Mouse (Mus musculus): ENCODE results near the gene P3h4. TPM values are rescaled to one million over a fixed set of nuclear protein-coding genes. Genes with fewer than 3 reads are reported as not detected.

The P3h4 gene
- polyA plus RNA-seq, 1 experiment, result not detected

- peaks cover 48% of the 10 kb centered on the region for H3K27me3 ChIP-seq (ENCODE audit: control insufficient read depth)
- TF ChIP-seq TAL1 (IDR thresholded peaks at IDR 0.05; ENCODE audit: low read length) (no peak), GATA1 (IDR thresholded peaks at IDR 0.05; ENCODE audit: low read length) (no peak)
- H3K4me3 ChIP-seq (replicated peaks), result peak overlapping the region; percentile 57
- no peaks in the 10 kb centered on the region for H3K36me3 ChIP-seq (ENCODE audit: control insufficient read depth)
- H3K4me1 ChIP-seq (ENCODE audit: control insufficient read depth), result peaks cover 19% of the 10 kb centered on the region
- H3K9me3 ChIP-seq (ENCODE audit: control insufficient read depth, low read length), result no peaks in the 10 kb centered on the region
These were observed 17.6 kb downstream of the P3h4 start for GRCm38 (mm10) chr11:100396886-100397599.

DNA sequence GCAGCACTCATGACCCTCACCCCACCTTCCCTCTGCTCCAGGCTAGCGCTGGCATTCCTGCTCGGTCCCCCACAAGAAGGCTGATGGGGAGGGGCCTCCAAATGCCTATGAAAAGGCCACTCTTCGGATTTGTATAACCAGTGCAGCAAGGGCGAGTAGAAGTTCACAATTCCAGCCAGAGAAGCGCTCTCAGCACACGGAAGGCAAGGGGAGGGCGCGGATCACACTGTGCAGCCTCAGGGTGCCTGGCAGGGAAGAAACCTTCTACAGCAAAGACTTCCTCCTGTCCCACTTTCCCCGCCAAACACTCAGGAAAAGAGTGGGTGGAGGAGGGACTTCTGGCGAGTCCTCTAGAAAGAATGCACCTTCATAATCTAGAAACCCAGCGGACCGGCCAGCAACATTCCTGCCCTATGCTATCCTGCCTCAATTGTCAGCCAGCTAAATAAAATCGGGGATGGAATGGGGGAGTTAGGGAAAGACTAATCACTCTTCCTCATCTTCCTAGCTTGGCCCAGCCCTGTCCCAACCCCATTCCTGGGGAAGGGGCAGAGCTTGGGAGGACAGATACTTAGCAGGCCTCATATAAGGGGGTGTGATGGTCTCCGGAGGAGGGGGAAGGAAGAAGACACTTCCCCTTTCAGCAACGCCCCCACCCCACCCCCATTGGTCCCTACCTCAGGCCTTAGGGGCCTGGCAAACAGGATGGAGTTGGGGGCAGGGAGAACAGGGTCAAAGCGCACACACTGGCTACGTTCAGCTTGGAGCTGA lies 18.6 kb downstream of the P3h4 start:
- Histone ChIP-seq H3K4me1 (ENCODE audit: control insufficient read depth) (peaks cover 17% of the 10 kb centered on the region), H3K4me3 (replicated peaks) (peak overlapping the region; percentile 57), H3K27me3 (ENCODE audit: control insufficient read depth) (peaks cover 48% of the 10 kb centered on the region)

DNA sequence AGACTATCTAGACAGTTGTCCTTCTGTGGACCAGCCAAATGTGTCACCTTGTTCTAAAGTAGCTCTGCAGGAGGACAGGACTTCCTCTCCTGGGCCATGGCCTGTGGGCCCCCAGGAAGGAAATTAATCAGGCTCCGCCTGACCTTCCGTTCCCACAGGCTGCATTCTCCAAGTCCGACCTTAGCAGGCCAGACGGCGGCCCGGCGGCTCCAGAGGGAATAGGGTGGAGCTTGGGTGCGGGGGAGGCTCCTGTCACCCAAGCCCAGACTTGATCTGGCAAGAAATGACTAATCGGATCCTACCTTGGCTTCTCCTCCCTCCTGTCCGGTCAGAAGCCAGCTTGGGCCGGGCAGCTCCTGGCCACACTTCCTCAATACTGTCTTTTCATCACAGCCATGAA lies 19.4 kb downstream of the P3h4 start:
- no peaks in the 10 kb centered on the region for H3K9me3 ChIP-seq (ENCODE audit: control insufficient read depth, low read length)
- no peak overlapping the region for H3K4me3 ChIP-seq (replicated peaks)
- peaks cover 17% of the 10 kb centered on the region for H3K4me1 ChIP-seq (ENCODE audit: control insufficient read depth)
- H3K36me3 ChIP-seq (ENCODE audit: control insufficient read depth), result no peaks in the 10 kb centered on the region
- H3K27me3 ChIP-seq (ENCODE audit: control insufficient read depth), result peaks cover 48% of the 10 kb centered on the region
- TF ChIP-seq TAL1 (IDR thresholded peaks at IDR 0.05; ENCODE audit: low read length), result no peak
- no peak for TF ChIP-seq GATA1 (IDR thresholded peaks at IDR 0.05; ENCODE audit: low read length)

More for the DNA sequence above, 18.6 kb downstream of the P3h4 start:
- Histone ChIP-seq H3K36me3 (ENCODE audit: control insufficient read depth) (no peaks in the 10 kb centered on the region), H3K9me3 (ENCODE audit: control insufficient read depth, low read length) (no peaks in the 10 kb centered on the region)
- no peak for TF ChIP-seq GATA1 (IDR thresholded peaks at IDR 0.05; ENCODE audit: low read length)
- no peak for TF ChIP-seq TAL1 (IDR thresholded peaks at IDR 0.05; ENCODE audit: low read length)

- TF ChIP-seq GATA1 (IDR thresholded peaks at IDR 0.05; ENCODE audit: low read length) (no peak), TAL1 (IDR thresholded peaks at IDR 0.05; ENCODE audit: low read length) (no peak)
- H3K9me3 ChIP-seq (ENCODE audit: control insufficient read depth, low read length), result no peaks in the 10 kb centered on the region
- H3K4me1 ChIP-seq (ENCODE audit: control insufficient read depth), result peaks cover 17% of the 10 kb centered on the region
- H3K27me3 ChIP-seq (ENCODE audit: control insufficient read depth), result peaks cover 48% of the 10 kb centered on the region
- no peak overlapping the region for H3K4me3 ChIP-seq (replicated peaks)
- H3K36me3 ChIP-seq (ENCODE audit: control insufficient read depth), result no peaks in the 10 kb centered on the region
These were observed 20.1 kb downstream of the P3h4 start for GRCm38 (mm10) chr11:100394353-100395074.

DNA sequence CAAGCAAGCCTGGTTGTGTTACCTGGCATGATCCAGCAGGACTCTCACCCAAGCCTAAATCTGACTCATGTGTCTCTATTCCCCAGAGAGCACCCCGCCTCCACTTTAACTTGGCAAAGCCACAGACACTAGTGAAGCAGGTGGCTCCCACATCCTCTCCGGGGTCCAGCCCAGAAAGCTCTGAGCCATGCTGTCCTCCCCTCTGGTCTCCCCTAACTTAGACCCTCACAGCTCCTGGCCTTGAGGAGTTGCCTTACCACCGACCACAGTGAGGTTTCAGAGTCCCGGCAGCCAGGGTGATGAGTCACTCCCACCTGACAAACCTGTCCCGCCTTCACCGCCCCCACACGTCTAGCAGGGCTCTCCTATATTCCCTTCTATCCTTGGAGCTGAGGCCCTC lies 20.9 kb downstream of the P3h4 start:
- no peak overlapping the region for H3K4me3 ChIP-seq (replicated peaks)
- H3K27me3 ChIP-seq (ENCODE audit: control insufficient read depth), result peaks cover 48% of the 10 kb centered on the region
- H3K9me3 ChIP-seq (ENCODE audit: control insufficient read depth, low read length), result no peaks in the 10 kb centered on the region
- H3K4me1 ChIP-seq (ENCODE audit: control insufficient read depth), result peaks cover 17% of the 10 kb centered on the region
- no peak for TF ChIP-seq TAL1 (IDR thresholded peaks at IDR 0.05; ENCODE audit: low read length)
- TF ChIP-seq GATA1 (IDR thresholded peaks at IDR 0.05; ENCODE audit: low read length), result no peak
- no peaks in the 10 kb centered on the region for H3K36me3 ChIP-seq (ENCODE audit: control insufficient read depth)

- Histone ChIP-seq H3K9me3 (ENCODE audit: control insufficient read depth, low read length) (no peaks in the 10 kb centered on the region), H3K36me3 (ENCODE audit: control insufficient read depth) (no peaks in the 10 kb centered on the region), H3K4me3 (replicated peaks) (no peak overlapping the region), H3K4me1 (ENCODE audit: control insufficient read depth) (peaks cover 16% of the 10 kb centered on the region), H3K27me3 (ENCODE audit: control insufficient read depth) (peaks cover 46% of the 10 kb centered on the region)
- TF ChIP-seq TAL1 (IDR thresholded peaks at IDR 0.05; ENCODE audit: low read length) (no peak), GATA1 (IDR thresholded peaks at IDR 0.05; ENCODE audit: low read length) (no peak)
These were observed 21.7 kb downstream of the P3h4 start for GRCm38 (mm10) chr11:100392958-100393357.

DNA sequence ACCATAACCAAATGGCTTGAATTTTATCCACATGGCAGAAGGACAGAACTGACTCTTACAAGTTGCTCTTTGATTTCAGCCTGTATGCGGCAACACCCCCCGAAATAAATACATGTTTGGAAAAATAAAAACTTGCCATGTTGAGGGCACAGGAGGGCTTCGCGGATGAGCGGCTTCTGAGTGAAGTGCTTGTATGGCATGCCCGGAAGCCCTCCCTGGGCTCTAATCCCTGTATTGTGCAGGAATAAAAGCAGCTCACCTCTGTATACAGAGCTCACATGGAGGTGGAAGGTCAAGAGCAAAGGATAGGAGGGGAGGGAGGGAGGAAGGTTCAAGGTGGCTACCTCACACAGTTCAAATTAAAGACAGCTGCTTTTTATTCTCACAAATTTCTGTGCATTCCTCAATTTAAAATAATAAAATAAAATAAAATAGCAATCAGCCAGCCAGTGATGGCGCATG lies 22.7 kb downstream of the P3h4 start:
- Histone ChIP-seq H3K4me3 (replicated peaks) (no peak overlapping the region), H3K9me3 (ENCODE audit: control insufficient read depth, low read length) (no peaks in the 10 kb centered on the region), H3K36me3 (ENCODE audit: control insufficient read depth) (no peaks in the 10 kb centered on the region), H3K4me1 (ENCODE audit: control insufficient read depth) (peaks cover 5% of the 10 kb centered on the region), H3K27me3 (ENCODE audit: control insufficient read depth) (peaks cover 35% of the 10 kb centered on the region)
- TF ChIP-seq GATA1 (IDR thresholded peaks at IDR 0.05; ENCODE audit: low read length), result no peak
- TF ChIP-seq TAL1 (IDR thresholded peaks at IDR 0.05; ENCODE audit: low read length), result no peak

GRCm38 (mm10) chr11:100391081-100391883 lies 23.4 kb downstream of the P3h4 start:
- Histone ChIP-seq H3K36me3 (ENCODE audit: control insufficient read depth) (no peaks in the 10 kb centered on the region), H3K4me1 (ENCODE audit: control insufficient read depth) (peaks cover 3% of the 10 kb centered on the region), H3K27me3 (ENCODE audit: control insufficient read depth) (peaks cover 29% of the 10 kb centered on the region), H3K4me3 (replicated peaks) (no peak overlapping the region), H3K9me3 (ENCODE audit: control insufficient read depth, low read length) (no peaks in the 10 kb centered on the region)
- no peak for TF ChIP-seq GATA1 (IDR thresholded peaks at IDR 0.05; ENCODE audit: low read length)
- TF ChIP-seq TAL1 (IDR thresholded peaks at IDR 0.05; ENCODE audit: low read length), result no peak
